Mouse (Mus musculus): Measurements from ENCODE around the gene D430041D05Rik. TPM values are rescaled to one million over a fixed set of nuclear protein-coding genes. Genes with fewer than 3 reads are reported as not detected.

Gene D430041D05Rik
- total RNA-seq, 2 experiments from 2014 or later, result 120 to 121 TPM

DNA sequence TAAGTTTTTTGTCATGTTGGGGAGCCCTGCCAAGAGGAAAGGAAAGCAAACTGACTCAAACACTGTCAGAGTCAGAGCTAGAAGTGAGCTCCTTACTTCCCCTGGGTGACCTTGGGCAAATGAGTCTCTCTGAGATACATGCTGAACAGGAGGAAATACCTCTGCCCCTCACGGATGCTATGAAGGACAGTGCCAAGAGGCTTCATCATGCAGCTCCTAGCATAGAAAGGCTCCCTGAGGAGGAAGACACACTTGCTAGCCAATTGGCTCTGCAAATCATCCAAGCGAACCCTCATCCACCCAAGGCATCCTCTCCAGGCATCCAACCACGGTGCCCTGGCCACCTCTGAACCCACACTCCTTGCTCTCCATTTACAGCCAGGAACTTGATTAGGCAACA is 51.5 kb downstream of the D430041D05Rik start:
- intact Hi-C loops (cut with DNase I), result no loop called here
- DNase-seq (ENCODE audit: low spot score in 2 of 2), result no peak

DNA sequence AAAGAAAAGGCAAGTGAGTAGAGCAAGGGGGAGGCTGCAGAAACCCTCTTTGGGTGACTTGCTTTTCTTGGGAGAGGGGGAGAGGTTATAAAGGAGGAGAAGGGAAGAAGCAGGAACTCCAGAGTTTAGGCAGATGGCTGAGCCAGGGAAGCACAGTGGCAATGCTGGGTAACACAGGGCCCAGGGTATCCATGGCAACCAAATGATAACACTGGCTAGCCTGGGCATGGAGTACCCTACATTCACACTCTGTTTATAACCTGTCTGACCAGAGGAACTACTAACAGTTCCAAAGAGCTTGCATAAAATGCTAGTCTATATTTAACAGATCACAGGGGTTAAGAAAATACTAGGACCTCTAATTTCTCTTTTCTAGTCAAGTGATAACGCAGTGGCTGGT is 51.9 kb downstream of the D430041D05Rik start:
- DNase-seq (ENCODE audit: low spot score in 2 of 2), result no peak
- intact Hi-C loops (cut with DNase I), result no loop called here

DNA sequence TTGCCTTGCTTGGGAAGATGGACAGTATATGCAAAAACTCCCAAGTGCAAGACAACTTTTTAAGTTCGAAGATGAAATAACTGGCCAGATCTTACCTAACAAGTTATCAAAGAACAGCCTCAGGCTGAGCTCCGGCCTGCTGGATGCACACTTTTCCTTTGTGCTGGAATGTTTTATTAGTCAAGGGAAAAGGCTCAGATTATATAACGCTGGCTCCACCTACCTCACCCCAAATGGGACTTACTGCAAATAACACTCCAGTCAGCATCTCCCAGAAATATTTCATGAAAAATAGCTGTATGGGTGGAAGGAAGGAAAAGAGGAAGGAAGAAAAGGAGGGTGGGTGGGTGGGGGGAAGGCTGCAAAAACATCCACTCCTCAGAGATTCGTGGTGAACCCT is 54.3 kb downstream of the D430041D05Rik start:
- intact Hi-C loops (cut with DNase I), result no loop called here

DNA sequence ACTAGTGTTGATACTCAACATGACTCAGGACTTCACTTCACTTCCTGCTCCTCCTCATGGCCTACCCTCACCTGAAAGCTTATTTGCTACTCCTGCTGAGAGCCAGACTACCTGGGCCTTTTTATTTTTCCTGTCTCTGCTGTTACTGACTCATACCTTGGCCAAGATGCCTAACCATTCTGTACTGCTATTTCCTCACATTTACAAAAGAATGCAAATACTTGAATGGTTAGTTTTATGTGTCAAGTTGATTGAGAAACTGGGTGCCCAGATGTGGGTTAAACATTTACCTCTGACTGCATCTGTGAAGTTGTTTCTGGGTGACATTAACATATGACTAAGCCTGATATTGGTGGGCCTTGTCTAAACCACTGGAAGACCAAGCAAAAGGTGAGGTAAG is 56.7 kb downstream of the D430041D05Rik start:
- intact Hi-C loops (cut with DNase I), result no loop called here
- no peak for DNase-seq (ENCODE audit: low spot score in 2 of 2)

More for the DNA sequence above, 54.3 kb downstream of the D430041D05Rik start:
- no peak for DNase-seq (ENCODE audit: low spot score in 2 of 2)

DNA sequence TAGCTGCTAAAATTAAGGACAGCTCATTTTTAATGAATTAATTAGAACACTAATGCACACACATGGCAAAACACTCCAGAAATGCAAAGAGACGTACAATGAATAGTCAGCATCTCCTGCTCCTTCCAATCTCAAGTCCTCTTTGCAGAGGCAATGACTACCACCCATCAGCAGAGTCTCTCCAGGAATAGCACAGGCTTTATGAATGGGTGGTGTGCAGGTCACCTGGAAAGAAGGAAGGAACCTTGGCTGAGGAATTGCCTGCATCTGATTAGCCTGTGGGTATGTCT is 58.7 kb downstream of the D430041D05Rik start:
- no peak for DNase-seq (ENCODE audit: low spot score in 2 of 2)
- intact Hi-C loops (cut with DNase I), result no loop called here

DNA sequence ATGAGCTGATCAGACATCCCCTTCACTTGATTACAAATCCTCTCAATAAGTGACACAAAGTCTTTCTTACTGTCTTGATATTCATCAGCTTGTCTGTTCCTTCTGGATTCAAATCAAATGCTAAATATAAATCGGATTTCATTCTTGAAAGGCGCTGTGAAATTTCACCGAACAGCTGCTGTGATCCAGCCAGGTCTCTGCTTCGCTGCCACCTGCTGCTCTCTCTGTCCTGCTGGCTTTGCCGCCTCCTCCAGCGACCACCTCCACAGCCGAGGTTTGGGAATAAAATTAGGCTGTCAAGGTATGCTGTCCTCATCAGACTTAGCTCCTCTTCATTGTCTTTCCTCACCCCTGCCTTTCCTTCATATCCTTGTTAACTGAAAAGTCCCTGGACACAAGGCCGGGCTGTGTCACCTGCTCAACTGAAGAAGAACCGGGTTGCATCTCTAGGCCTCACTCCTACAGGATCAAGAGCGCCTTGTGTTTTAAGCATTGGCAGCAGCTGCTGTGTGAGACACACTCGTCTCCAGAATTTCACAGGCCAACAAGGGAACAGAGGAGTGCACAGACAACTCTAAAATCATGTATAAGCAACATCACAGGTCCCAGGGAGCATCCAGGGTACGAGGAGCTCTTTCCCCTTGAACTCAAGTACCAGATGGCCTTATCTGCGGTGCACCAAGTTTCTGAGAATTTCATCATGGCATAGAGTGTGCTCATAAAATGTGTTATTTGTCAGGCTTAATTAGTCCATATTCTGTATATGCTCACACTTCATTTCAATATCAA is 59.2 kb downstream of the D430041D05Rik start:
- intact Hi-C loops (cut with DNase I), result no loop called here
- no peak for DNase-seq (ENCODE audit: low spot score in 2 of 2)

DNA sequence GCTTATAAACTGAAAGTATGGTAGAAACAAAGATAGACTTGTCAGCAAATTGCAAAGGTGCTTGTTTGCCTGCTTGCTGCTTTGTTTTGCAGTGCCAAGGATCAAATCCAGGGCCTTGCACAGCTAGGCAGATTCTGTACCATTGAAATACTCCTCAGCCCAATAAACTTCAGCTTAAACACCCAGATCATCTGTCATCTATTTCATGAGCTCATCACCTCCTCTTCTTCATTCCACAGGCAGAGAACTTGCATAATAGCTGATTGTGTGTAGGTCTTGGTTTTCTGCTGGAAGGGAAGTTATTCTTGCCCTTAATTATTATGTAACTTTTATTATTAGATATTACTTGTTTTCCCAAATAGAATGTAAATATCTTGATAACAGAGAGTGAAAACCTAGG is 73.2 kb downstream of the D430041D05Rik start:
- DNase-seq (ENCODE audit: low spot score in 2 of 2), result no peak
- intact Hi-C loops (cut with DNase I), result loop anchor here (5.0 to 10.0 kb wide), 2 partner anchors 70 to 203 kb away; no protein-coding TSS in a partner anchor

DNA sequence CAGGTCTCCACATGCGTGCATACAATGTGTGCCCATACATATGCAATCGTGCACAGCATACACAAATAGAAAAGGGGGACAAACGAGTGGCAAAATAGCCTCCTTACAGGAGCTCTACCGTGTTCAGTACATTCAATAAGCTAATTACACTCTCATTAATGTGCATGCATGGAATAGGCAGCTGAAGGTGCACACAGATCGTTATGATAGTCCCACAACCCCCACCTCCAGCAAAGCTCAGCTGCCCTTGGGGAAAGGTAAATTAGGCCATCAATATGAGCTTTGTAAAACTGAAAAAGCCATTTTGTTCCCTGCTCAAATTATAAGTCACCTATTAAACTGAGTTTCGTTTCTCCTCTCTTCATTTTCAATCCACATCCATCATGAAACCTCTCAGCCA is 75.0 kb downstream of the D430041D05Rik start:
- intact Hi-C loops (cut with DNase I), result loop anchor here (5.0 to 10.0 kb wide), 2 partner anchors 71 to 201 kb away; no protein-coding TSS in a partner anchor
- no peak for DNase-seq (ENCODE audit: low spot score in 2 of 2)

DNA sequence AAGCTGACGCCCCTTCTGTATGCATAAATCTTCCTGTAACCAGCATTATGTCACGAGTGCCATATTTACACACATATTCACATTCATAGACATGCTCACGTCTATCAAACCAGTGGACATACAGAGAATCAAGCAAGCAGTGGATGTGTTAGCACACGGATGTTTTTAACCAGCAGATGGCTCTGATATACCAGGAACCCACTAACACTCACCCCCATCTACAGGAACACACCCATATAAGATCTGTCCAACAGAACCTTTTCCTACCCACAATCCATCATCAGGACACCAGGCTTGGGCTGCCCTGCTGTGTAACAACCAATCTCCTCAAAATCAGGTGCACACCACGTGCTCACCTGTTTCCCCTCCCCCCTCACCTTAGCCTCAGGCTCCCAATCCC is 76.9 kb downstream of the D430041D05Rik start:
- intact Hi-C loops (cut with DNase I), result loop anchor here (10.0 kb wide), 1 partner anchor 199 kb away; no protein-coding TSS in a partner anchor
- no peak for DNase-seq (ENCODE audit: low spot score in 2 of 2)

DNA sequence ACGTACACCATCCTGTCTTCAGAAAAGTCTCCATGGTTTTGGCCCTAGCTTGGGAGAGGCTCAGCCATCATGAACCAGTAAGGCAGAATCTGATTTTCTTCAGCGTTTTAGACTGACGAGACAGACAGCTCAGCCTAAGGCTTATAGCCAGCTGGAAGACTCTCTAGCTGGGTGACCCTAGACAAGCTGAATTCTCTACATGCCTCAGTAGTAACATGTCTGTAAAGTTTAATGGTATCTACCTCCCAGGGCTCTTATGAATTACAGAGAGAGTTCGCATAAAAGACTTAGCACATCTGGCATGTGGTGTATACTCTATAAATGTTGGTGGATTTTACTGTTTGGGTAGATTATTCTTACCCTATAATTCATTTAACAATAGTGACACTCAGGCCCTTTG is 78.1 kb downstream of the D430041D05Rik start:
- DNase-seq (ENCODE audit: low spot score in 2 of 2), result no peak
- intact Hi-C loops (cut with DNase I), result loop anchor here (10.0 kb wide), 1 partner anchor 198 kb away; no protein-coding TSS in a partner anchor

DNA sequence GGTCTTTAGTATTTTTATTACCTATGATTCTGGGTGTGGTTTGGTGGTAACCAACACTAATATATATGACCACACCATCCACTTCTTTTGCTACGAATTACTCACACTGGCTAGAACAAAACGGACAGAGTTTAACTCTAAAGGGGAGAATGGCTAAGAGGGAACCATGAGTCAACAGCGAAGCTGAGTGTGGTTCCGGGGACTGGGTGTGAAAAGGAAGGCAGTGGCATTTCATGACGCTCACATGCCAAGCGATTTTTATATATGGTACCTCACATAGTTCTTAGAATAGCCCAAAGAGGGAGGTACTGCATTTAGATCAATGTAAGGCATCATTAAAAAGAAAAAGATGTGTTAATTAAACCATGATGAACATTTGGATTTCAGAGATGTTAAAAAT is 79.6 kb downstream of the D430041D05Rik start:
- intact Hi-C loops (cut with DNase I), result loop anchor here (10.0 kb wide), 1 partner anchor 196 kb away; no protein-coding TSS in a partner anchor
- DNase-seq (ENCODE audit: low spot score in 2 of 2), result no peak

DNA sequence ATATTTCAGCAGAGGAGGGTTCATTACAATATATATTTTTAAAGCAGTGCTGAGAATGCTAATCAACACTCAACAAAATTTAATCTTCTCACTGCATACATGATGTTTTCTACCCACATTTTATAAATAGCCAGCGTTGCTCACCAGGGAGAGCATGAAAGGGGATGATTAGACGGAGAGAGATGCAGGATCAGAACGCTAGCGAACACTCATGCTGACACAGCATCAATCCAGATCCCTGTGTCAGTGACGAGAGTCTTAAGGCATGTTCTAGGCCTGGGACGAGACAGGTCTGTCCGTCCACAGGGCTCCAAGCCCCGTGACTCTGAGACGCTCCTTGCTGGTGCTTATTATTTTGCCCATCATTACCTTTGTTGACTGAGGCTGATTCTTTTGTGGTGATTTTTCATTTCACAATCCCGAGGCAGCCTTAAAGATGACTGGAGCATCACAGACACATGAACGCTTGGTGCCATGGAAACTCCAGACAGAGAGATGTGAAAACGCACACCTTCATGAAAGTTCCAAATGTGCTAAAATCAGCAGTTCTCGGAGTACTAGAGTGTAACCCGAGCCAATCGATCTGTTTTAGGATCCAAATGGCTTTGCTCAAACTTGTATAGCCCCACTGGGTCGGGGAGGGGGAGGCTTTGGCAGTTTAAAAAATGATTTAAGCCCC is 83.6 kb downstream of the D430041D05Rik start:
- intact Hi-C loops (cut with DNase I), result no loop called here
- DNase-seq (ENCODE audit: low spot score in 2 of 2), result peak in 1 of 2 experiments; percentile 36

DNA sequence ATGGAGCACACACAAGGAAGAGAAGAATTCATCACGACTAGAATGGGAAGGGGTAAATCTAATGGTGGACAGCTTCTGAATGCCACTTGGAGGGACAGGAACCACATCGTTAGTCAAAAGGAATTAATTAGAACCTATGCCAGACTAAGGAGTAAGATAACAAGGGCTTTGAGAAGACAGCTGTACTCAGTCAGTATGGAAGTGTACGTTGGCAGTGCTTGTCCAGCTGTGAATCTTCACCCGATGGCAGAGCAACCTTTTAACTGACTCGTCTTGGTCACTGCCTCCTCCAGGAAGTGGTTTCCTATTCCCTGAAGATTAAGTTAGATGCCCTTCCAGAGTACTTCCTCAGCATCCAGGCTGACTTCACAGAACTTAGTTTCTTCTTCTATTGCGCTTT is 87.0 kb downstream of the D430041D05Rik start:
- intact Hi-C loops (cut with DNase I), result no loop called here
- DNase-seq (ENCODE audit: low spot score in 2 of 2), result no peak

DNA sequence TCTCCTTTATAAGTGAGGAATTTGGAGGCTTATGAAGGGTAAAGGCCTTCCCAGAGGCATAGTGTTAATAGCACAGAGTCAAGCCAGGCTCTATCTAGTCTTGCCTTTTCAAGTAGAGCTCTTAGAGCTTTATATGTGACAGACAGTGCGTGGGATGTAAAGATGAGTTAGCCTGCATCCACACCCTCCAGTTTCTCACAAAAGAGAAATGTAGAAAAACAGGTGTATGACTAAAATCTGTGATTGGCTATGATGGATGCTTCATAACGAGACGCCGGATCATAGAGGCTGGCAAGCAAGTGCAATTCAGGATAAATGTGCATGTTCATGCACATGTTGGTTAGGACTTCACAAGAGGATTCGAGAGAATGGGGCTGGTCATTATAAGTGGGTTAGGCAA is 87.5 kb downstream of the D430041D05Rik start:
- peak in 1 of 2 experiments; percentile 30 for DNase-seq (ENCODE audit: low spot score in 2 of 2)
- intact Hi-C loops (cut with DNase I), result no loop called here

DNA sequence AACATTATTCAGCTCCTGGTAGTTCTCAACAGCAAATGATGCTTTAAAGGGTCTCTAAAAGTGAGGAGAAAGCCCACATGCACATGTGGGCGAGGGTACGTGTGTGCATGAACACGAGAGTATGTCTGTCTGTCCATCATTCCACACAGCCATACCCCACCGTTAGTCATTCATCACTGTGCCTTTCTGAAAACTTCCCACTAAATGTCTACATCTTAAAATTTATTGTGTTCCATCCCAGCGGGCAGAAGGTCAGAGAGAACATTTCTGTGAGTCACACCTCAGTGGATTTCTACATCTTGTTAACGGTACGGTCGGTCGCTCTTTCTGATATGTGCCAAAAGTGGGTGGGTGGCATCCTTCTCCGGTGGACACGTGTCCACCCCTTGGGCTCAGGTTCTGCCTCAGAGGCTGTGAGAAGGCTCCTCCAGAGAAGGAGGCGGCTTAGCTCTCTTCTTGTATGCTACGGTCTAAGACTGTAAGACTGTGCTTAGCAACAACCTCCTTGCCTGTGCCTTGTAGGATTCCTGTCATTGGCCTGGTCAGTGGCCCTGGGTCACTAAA is 90.7 kb downstream of the D430041D05Rik start:
- intact Hi-C loops (cut with DNase I), result no loop called here
- peak in 1 of 2 experiments; percentile 34 for DNase-seq (ENCODE audit: low spot score in 2 of 2)

DNA sequence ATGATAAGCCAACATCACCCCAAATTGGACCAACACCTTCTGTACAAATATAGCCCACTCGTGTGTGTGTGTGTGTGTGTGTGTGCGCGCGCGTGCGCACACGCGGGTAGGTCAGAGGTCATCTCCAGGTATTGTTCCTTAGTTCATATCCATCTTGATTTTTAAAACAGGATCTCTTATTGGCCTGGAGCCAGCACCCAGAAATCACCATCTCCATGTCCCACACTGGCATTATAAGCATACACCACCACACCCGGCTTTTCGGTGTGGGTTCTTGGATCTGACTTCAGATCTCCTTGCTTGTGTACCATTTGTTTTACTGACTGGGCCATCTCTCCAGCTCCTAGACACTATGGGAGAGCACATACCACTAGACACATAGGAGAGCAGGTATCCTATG is 91.4 kb downstream of the D430041D05Rik start:
- no peak for DNase-seq (ENCODE audit: low spot score in 2 of 2)
- intact Hi-C loops (cut with DNase I), result no loop called here

DNA sequence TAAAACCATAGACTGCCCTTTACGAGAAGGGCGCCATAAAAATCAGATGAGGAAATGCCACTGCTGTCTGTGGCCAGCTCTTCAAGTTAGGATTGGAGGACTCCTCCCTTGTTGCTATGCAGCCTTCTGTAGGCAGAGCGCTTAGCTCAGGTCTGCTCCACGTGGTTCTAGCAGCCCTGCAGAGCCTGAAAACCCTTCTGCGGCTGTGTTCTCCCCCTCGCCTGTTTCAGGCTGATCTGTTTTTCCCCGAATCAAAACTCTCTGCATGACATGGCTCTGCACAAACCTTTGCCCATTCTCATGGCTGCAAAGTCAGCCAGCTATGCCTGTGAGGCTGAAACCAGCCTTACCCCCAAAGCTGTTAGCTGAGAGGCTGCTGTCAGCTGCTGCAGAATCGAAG is 91.9 kb downstream of the D430041D05Rik start:
- intact Hi-C loops (cut with DNase I), result no loop called here
- peak; percentile 67 to 68 for DNase-seq (ENCODE audit: low spot score in 2 of 2)

DNA sequence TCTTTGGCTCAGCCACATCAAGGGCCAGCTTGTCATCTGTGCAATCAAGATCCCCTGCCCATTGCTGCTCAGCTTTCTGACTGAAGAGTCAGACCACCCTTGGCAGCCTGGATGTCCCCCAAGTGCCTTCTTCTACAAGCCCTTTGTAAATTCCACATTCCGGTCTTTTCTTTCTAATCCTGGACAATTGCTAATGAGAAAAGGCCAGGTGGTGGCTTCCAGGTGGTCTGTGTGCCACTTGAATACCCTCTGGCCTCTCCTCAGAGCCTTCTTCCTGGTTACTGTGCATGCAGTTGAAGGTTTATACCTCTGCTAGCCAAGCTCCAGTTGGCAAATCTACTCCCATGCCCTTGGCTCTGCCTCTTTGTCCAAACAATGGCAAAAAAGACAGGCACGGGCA is 92.6 kb downstream of the D430041D05Rik start:
- intact Hi-C loops (cut with DNase I), result no loop called here
- no peak for DNase-seq (ENCODE audit: low spot score in 2 of 2)

DNA sequence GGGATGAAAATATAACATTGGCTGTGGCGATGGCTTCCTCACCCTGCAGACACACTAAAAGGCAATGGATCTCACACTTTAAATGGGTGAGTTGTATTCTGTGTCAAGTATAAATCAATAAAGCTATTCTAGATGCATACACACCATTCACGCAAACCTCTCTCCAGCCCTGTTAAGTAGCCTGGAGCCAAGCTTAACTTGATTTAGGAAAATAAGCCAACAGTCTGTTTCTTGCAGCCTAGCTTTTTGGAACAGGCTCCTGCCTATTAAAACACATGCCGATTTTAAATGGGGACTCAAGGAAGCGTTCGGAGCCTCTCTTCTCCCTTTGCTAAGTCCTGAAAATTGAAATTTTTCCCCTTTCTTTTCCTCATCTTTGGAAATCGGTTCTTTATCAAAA is 93.2 kb downstream of the D430041D05Rik start:
- intact Hi-C loops (cut with DNase I), result no loop called here
- DNase-seq (ENCODE audit: low spot score in 2 of 2), result no peak

DNA sequence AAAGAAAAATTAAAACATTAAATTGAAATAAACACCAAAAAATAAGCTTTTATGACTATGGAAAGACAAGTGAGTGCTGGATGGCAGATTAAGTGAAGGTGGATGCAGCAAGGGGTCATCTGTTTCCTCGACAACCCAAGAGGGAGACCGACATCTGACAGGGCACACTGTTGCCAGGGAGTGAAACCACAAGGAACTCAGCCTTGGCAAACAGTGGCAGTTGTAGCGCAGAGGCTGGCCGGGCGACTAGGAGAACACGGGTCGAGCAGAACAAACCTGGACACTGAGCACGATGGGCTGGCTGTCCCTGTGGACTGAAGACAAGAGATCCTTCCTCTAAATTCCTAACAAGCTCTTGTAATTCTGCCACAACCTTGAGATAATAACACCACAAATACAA is 94.3 kb downstream of the D430041D05Rik start:
- no peak for DNase-seq (ENCODE audit: low spot score in 2 of 2)
- intact Hi-C loops (cut with DNase I), result no loop called here

DNA sequence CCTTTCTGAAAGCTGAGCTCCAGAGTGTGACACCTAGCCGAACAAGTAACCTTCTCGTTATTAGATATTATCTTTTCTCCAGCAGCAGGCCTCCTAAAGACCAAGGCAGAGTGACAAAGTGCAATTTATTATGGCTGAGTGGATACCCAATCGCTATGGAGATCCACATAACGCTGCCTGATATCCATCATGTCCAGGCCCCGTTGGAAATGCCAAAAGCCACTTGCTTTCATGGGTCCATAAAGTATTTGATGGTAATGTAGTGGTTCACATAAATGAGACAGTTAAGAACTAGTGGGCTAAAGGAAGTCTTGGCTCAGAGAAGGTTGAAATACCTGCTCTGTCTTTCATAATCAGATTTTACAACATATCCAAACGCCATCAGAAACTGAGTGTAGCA is 97.6 kb downstream of the D430041D05Rik start:
- no peak for DNase-seq (ENCODE audit: low spot score in 2 of 2)
- intact Hi-C loops (cut with DNase I), result no loop called here

Data from left cerebral cortex, postnatal 36 days (tissue).